Mouse (Mus musculus) limb, embryonic 13.5 days (tissue): ENCODE measurements around the gene Zcchc10. TPM values are rescaled to one million over a fixed set of nuclear protein-coding genes. Genes with fewer than 3 reads are reported as not detected.

Experiments
- ATAC-seq: fragments of 200-750 bp; cut with Nextera tagmentation; 2 replicates; pipeline ENCODE4 v1.8.0; 2017; ENCODE audit warnings: low read depth, moderate number of reproducible peaks, moderate TSS enrichment; ENCODE audit not compliant: low FRiP score
- H3K27ac ChIP-seq: fragments of 300-500 bp; sonication (generic); 2 replicates; pipeline ENCODE4 v1.5.1; 2015; ENCODE audit warnings: inconsistent platforms, mild to moderate bottlenecking, moderate library complexity
- H3K27me3 ChIP-seq: fragments of 300-500 bp; sonication (generic); 2 replicates; pipeline ENCODE4 v1.6.1; 2015; ENCODE audit warnings: mild to moderate bottlenecking, inconsistent platforms
- H3K36me3 ChIP-seq: fragments of 300-500 bp; sonication (generic); 2 replicates; pipeline ENCODE4 v1.6.1; 2015; ENCODE audit warnings: inconsistent platforms, mild to moderate bottlenecking, moderate library complexity
- H3K4me1 ChIP-seq: fragments of 300-500 bp; sonication (generic); 2 replicates; pipeline ENCODE4 v1.6.1; 2015; ENCODE audit warnings: inconsistent platforms
- H3K4me2 ChIP-seq: fragments of 300-500 bp; sonication (generic); replicated peaks from 2 replicates; pipeline ENCODE4 v1.6.1; 2015; ENCODE audit warnings: inconsistent platforms, mild to moderate bottlenecking, moderate library complexity
- H3K4me3 ChIP-seq: fragments of 300-500 bp; sonication (generic); 2 replicates; pipeline ENCODE4 v1.5.1; 2015; ENCODE audit warnings: moderate library complexity, mild to moderate bottlenecking, inconsistent platforms
- H3K9ac ChIP-seq: fragments of 300-500 bp; sonication (generic); 2 replicates; pipeline ENCODE4 v1.6.1; 2015; ENCODE audit warnings: mild to moderate bottlenecking, inconsistent platforms
- H3K9me3 ChIP-seq: fragments of 300-500 bp; sonication (generic); 2 replicates; pipeline ENCODE4 v1.6.1; 2016; ENCODE audit warnings: inconsistent platforms
- WGBS: fragments of 180-500 bp; shearing (Covaris S2); methylation state at CpG from one replicate; pipeline ENCODE4 v1.1.7; 2015; 5-methylcytosine and 5-hydroxymethylcytosine counted together
- polyA plus RNA-seq: library from polyadenylated mRNA; unstranded; fragments of >200 nt; fragmentation: Nextera tagmentation; extraction: Ambion mirVana; gene quantifications from 2 replicates; pipeline ENCODE4 v1.2.1, GENCODE M21; 2015

Gene Zcchc10
- polyA plus RNA-seq, 1 experiment from 2014 or later = 22.4 TPM

DNA sequence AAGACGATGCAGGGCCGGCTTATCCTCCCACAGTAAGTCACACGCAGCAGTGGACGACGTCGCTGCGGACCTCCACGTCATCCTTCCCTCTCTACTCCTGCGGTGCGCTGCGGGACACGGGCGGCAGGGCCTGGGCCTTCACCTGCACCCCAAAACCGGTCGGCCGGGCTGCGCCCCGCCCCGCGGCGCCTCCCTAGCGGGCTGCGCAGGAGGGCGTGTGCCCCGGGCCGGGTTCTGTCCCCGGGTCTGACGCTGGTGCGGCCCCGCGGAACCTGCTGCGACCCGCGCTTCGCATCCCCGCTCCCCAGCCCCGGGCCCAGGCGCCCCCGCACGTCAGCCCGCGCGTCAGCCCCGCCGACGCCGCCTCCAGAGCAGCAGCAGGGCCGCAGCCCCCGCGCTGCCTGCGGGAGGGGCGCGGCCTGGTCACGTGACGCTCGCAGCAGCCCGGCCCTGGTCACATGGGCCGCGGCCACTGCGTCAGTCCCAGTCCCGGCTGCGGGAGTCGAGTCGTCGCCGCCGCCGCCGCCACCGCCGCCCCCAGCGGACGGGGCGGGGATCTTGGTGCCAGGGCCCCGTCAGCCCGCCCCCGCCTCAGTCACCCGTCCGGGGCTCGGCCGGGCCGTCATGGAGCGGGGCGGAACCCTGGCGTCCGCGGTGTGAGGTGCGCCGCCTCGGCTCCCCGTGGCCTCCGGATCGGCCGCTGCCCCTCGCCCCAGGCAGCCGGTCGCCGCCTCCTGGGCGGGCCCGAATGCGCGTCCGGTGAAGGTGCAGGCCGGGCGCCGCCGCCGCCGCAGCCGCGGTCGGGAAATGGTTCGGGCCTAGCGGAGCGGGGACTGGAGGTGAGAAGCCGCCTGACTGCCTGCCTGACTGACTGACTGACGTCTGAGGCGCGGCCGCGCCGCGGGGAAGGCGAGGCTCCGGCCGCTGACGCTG is 26.1 kb downstream of the Zcchc10 start, which contains the start of gene Aff4:
Gene Aff4 (plus strand): TSS at position 543 of the 933 bp plus-strand sequence.
- Histone ChIP-seq H3K4me1 (peaks cover 12% of the 10 kb centered on the region), H3K27me3 (no peaks in the 10 kb centered on the region), H3K9me3 (no peaks in the 10 kb centered on the region), H3K36me3 (peaks cover 6% of the 10 kb centered on the region; the same call in 1 of the 2 replicates), H3K9ac (peak within 1 kb of the TSS; percentile 98), H3K4me2 (peak within 1 kb of the TSS; percentile 76), H3K4me3 (peak within 1 kb of the TSS; percentile 93), H3K27ac (peak within 1 kb of the TSS; percentile 98)
- peak; percentile 95 for ATAC-seq
- whole genome bisulfite sequencing = under 1% methylated on average over 102 of the region's 127 CpGs

DNA sequence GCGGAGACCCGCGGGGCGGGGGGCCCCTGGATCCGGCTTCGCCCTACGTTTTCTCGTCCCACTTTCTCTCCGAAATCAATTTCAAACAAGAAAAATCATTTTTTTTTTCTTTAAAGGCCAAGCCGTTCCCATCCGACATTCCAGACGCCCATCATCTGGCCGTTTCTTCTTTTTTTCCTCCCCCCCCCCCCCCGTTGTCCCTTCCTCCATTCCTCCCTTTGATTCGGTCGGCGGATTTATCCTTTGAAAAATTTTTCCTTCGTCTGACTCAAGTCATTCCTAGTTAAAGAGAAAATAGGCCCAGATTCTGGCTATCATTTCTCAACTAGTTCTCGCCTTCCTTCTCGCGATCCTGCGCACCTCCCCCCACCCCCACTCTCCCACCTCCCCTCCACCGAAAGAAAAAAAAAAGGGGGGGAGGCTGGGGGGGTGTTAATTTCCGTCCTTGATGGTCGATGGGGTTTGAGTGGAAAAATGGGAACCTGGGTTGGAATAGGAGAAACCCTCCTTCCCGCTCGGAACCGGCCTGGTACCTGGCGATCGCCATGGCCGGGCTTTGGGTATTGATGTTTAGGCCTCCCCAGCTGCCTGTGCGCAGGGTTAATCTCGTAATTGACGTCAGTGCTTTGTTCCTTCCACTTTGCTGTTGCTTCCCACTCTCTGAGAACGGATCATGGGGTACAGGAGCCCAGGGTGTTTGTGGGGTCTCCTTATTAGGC is 26.9 kb downstream of the Zcchc10 start:
- ATAC-seq = no peak
- Histone ChIP-seq H3K36me3 (peaks cover 6% of the 10 kb centered on the region; the same call in 1 of the 2 replicates), H3K27ac (peak overlapping the region; percentile 98), H3K4me2 (peak overlapping the region; percentile 76), H3K27me3 (no peaks in the 10 kb centered on the region), H3K4me3 (peak overlapping the region; percentile 93), H3K9ac (peak overlapping the region; percentile 98), H3K9me3 (no peaks in the 10 kb centered on the region), H3K4me1 (peaks cover 12% of the 10 kb centered on the region)
- WGBS = under 1% methylated on average over 35 of the region's 35 CpGs

DNA sequence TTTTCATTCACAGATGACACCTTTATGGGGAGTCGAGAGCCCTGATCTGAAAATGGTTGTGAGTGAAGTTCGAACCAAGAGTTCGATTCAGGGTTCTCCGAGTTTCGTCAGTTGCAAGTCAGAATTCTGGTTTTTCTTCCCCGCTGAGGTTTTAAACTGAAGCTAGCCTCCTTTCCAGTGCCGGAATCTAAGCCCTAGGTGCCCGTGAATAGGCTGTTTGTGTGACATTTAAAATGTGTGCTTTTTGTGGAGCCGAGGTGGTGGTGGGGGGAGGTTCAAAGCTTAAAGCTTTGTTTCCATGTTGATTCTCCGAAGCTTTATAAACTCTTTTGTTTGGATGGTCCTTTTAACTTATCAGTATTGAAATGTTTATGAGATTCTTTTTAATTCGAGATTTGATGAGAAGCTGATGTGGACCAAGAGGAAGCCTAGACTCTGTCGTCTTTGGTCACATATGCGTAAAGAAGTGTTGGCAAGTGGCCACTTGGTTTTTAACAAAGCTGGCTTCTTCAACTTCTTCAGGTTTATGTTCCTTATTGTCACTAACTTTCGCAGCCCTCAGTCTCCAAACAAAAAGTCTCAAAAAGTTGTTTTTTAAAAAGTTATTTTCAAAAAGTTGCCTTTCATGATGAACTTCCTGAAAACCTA is 27.6 kb downstream of the Zcchc10 start:
- Histone ChIP-seq H3K27me3 (no peaks in the 10 kb centered on the region), H3K4me2 (peak overlapping the region; percentile 76), H3K4me1 (peaks cover 12% of the 10 kb centered on the region), H3K27ac (peak overlapping the region; percentile 98), H3K9ac (peak overlapping the region; percentile 98), H3K4me3 (peak overlapping the region; percentile 93), H3K36me3 (peaks cover 6% of the 10 kb centered on the region), H3K9me3 (no peaks in the 10 kb centered on the region)
- 4% methylated on average over 14 of the region's 14 CpGs for WGBS
- no peak for ATAC-seq

DNA sequence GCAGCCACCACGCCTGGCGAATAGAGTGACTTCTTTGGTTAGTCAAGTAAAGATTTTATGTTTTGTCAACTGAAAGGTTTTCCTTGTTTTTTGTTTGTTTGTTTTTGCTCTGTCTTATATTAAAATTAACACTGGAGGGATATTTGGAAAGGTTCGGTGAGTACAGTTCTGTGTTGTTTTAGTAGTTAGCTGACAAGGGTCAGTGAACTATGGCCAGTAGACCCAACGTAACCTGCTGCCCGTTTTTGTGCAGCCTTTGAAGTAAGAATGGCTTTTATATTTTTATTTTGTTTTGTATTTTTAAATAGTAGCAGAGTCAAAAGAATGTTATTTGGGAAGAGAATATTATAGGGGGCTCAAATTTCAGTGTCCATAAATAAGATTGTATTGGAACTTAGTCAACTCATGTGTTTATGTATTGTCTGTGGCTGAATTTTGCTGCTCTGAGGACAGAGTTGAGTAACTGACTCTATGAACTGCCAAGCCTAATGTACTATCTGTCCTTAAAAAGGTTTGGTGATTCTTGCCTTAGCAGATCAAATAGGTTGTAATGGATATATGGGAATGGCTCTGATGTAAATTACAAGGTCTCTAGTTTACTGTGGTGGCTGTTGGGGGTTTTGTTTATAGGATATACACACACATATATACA is 34.2 kb downstream of the Zcchc10 start:
- H3K4me1 ChIP-seq = no peaks in the 10 kb centered on the region
- 92% methylated on average over 5 of the region's 5 CpGs for WGBS
- ATAC-seq = no peak
- H3K27ac ChIP-seq = no peak overlapping the region
- H3K9ac ChIP-seq = no peak overlapping the region
- H3K27me3 ChIP-seq = no peaks in the 10 kb centered on the region
- no peak overlapping the region for H3K4me2 ChIP-seq
- H3K4me3 ChIP-seq = no peak overlapping the region
- no peaks in the 10 kb centered on the region for H3K9me3 ChIP-seq
- peaks cover 16% of the 10 kb centered on the region for H3K36me3 ChIP-seq

DNA sequence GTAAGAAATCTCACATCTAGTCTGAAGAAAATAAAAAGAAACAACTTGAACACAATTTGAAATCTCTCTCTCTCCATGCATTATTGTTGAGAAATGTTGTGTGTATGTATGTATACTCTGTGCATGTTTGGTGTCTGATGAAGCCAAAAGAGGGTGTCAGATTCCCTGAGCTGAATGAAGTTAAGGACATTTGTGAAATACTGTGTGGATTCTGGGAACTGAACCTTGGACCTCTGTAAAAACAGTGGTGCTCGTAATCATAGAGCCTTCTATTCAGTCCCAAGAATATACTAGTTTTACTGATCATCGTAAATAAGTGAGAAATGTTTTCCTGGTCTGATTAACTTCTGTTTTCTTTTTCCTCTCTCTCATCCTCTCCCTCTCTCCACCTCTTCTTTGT is 42.6 kb downstream of the Zcchc10 start:
- H3K4me1 ChIP-seq = no peaks in the 10 kb centered on the region
- no peak overlapping the region for H3K4me3 ChIP-seq
- no peak for ATAC-seq
- no peak overlapping the region for H3K4me2 ChIP-seq
- H3K27me3 ChIP-seq = no peaks in the 10 kb centered on the region
- no peak overlapping the region for H3K9ac ChIP-seq
- WGBS = 93% methylated on average over 2 of the region's 2 CpGs
- peaks cover 20% of the 10 kb centered on the region for H3K36me3 ChIP-seq
- no peaks in the 10 kb centered on the region for H3K9me3 ChIP-seq
- no peak overlapping the region for H3K27ac ChIP-seq

DNA sequence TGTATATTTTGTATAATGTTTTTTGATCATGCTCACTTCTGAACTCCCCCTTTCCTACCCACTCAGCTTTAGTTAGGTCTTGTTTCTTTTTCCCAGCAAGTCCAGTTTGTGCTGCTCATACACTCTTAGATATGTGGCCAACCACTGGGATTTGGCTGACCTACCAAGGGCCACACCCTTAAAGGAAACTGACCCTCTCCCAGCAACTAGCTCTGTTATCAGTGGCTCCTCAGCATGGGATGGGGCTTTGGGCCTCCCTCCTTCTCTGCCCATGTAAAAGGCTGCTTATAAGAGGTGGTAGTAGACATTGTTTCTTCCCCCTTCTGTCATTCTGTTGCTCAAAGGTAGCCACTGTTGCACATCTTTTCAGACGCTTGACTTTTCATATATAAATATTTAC is 54.4 kb downstream of the Zcchc10 start:
- Histone ChIP-seq H3K4me1 (no peaks in the 10 kb centered on the region), H3K9ac (no peak overlapping the region), H3K4me2 (no peak overlapping the region), H3K36me3 (peaks cover 49% of the 10 kb centered on the region), H3K4me3 (no peak overlapping the region), H3K9me3 (no peaks in the 10 kb centered on the region), H3K27ac (no peak overlapping the region), H3K27me3 (no peaks in the 10 kb centered on the region)
- ATAC-seq = no peak
- 78% methylated on average over 1 of the region's 1 CpGs for WGBS

Other genes starting within 250 kb of the Zcchc10 start
- 79.0 and 87.4 TPM in 2 replicates for gene Hspa4, start 24.2 kb upstream of the Zcchc10 start, polyA plus RNA-seq
- gene Aff4, start 26.2 kb downstream of the Zcchc10 start, polyA plus RNA-seq = 48.3 and 54.6 TPM in 2 replicates
- gene Leap2, start 98.5 kb downstream of the Zcchc10 start, polyA plus RNA-seq = 0.31 and 0.54 TPM in 2 replicates
- gene Uqcrq, start 106.2 kb downstream of the Zcchc10 start, polyA plus RNA-seq = 449 and 478 TPM in 2 replicates
- gene Gdf9, start 106.3 kb downstream of the Zcchc10 start, polyA plus RNA-seq = 1.6 TPM in 2 replicates
- 0.18 and 0.29 TPM in 2 replicates for gene Gm10447, start 132.4 kb downstream of the Zcchc10 start, polyA plus RNA-seq
- gene Shroom1, start 132.5 kb downstream of the Zcchc10 start, polyA plus RNA-seq = 7.9 TPM in 2 replicates
- not detected in 2 replicates for gene Gm9837, start 145.8 kb downstream of the Zcchc10 start, polyA plus RNA-seq
- not detected in 2 replicates for gene Gm9945, start 155.5 kb downstream of the Zcchc10 start, polyA plus RNA-seq
- gene Sowaha, start 155.6 kb downstream of the Zcchc10 start, polyA plus RNA-seq = 0.17 and 0.37 TPM in 2 replicates
- 39.2 and 42.5 TPM in 2 replicates for gene Sept8, start 194.6 kb downstream of the Zcchc10 start, polyA plus RNA-seq
- gene Kif3a, start 242.7 kb downstream of the Zcchc10 start, polyA plus RNA-seq = 105 and 112 TPM in 2 replicates